8 mouse cellular contexts compared by ENCODE assay signal in the genomic region with DNA sequence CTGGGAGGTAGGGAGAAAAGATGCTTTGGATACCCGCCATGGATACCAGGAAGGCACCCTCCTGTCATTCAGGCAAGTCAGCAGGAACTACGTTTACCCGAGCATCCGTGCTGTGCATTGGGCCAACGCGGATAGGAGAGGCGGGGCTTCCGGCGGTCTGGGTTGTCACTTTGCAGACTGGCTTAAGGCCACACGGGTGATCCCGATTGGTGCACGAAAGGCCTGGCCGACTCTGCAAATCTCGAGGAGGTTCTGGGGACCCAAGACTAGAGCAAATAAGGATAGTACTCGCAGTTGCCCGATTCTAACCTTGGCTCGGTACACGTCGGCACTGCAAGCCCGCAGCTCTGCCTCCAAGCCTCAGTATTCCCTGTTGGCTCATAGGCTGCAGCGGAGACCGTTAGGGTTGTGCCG. TPM values are rescaled to one million over a fixed set of nuclear protein-coding genes. Genes with fewer than 3 reads are reported as not detected.
DNase-seq lines count a peak whose midpoint lies in the region; ATAC-seq and TF ChIP-seq lines count a peak whose summit lies in the region.

Zfp324 (plus strand) TSS at position 161 of the 414 bp plus-strand sequence.

- H3K4me2 ChIP-seq in heart, embryonic 11.5 days = peak within 1 kb of the TSS; percentile 97
- peak within 1 kb of the TSS; percentile 88 for H3K4me2 ChIP-seq in kidney, embryonic 16.5 days (replicated peaks; ENCODE audit: low read depth, low read length)

- peak within 1 kb of the TSS; percentile 69 for H3K27ac ChIP-seq in brown adipose tissue, adult 24 weeks (replicated peaks; ENCODE audit: low read depth, low read length)
- peak within 1 kb of the TSS; percentile 90 for H3K27ac ChIP-seq in heart, embryonic 11.5 days (ENCODE audit: low read depth, low read length)
- peak within 1 kb of the TSS; percentile 88 for H3K27ac ChIP-seq in kidney, embryonic 16.5 days (ENCODE audit: low read length)
- H3K27ac ChIP-seq in liver, adult 2 months (replicated peaks; ENCODE audit: insufficient read depth, low read depth, low read length) = peak within 1 kb of the TSS; percentile 78

- under 1% methylated on average over 23 of the region's 23 CpGs for whole genome bisulfite sequencing in heart, embryonic 11.5 days (ENCODE audit: insufficient replicate concordance)
- WGBS in kidney, embryonic 16.5 days = under 1% methylated on average over 23 of the region's 23 CpGs
- WGBS in liver, adult 2 months = 1% methylated on average over 23 of the region's 23 CpGs

- H3K36me3 ChIP-seq in heart, embryonic 11.5 days (ENCODE audit: control insufficient read depth, insufficient read depth, low read length) = peaks cover 11% of the 10 kb centered on the region
- H3K36me3 ChIP-seq in kidney, embryonic 16.5 days (ENCODE audit: insufficient read depth, low read length) = peaks cover 16% of the 10 kb centered on the region
- peaks cover 4% of the 10 kb centered on the region; the same call in 1 of the 2 replicates for H3K36me3 ChIP-seq in liver, adult 2 months (ENCODE audit: control insufficient read depth, insufficient read depth, low read length)

- H3K79me2 ChIP-seq in liver, adult 2 months (ENCODE audit: control insufficient read depth, insufficient read depth, low read length) = peaks cover 3% of the 10 kb centered on the region; the same call in 1 of the 2 replicates

- H3K9ac ChIP-seq in heart, embryonic 11.5 days (ENCODE audit: low read depth, low read length) = peak within 1 kb of the TSS; percentile 93
- H3K9ac ChIP-seq in kidney, embryonic 16.5 days (replicated peaks; ENCODE audit: low read length) = peak within 1 kb of the TSS; percentile 95
- H3K9ac ChIP-seq in liver, adult 2 months (ENCODE audit: low read depth, low read length) = peak within 1 kb of the TSS; percentile 71

- peak; percentile 85 for ATAC-seq in CD4-positive, CD25-positive, alpha-beta regulatory T cell, adult 4 months
- ATAC-seq in erythroid progenitor cell, adult 5-6 weeks (replicated peaks; ENCODE audit: low FRiP score, poor library complexity, severe bottlenecking) = peak; percentile 89
- peak; percentile 92 for ATAC-seq in heart, embryonic 11.5 days (replicated peaks; ENCODE audit: insufficient number of reproducible peaks, low FRiP score, low TSS enrichment)
- ATAC-seq in kidney, embryonic 16.5 days (ENCODE audit: low FRiP score, low TSS enrichment) = peak; percentile 94
- ATAC-seq in monocyte, adult 5-6 weeks (replicated peaks; ENCODE audit: insufficient number of reproducible peaks, low FRiP score, low TSS enrichment, poor library complexity, severe bottlenecking) = peak; percentile 90

- peak; percentile 76 for TF ChIP-seq POLR2A in liver, adult 2 months (IDR thresholded peaks at IDR 0.05; ENCODE audit: extremely low read depth, insufficient read depth, low read length)

- H3K9me3 ChIP-seq in heart, embryonic 11.5 days (replicated peaks; ENCODE audit: control insufficient read depth, low read length) = no peaks in the 10 kb centered on the region
- no peaks in the 10 kb centered on the region for H3K9me3 ChIP-seq in kidney, embryonic 16.5 days (ENCODE audit: low read length)

- 0 out of 2 replicates have a peak, but pooled peaks cover 9% of the 10 kb centered on the region for H3K4me1 ChIP-seq in brown adipose tissue, adult 24 weeks (ENCODE audit: control insufficient read depth, insufficient read depth, insufficient read length, low read length)
- H3K4me1 ChIP-seq in heart, embryonic 11.5 days (ENCODE audit: control insufficient read depth, insufficient read depth, low read length) = peaks cover 8% of the 10 kb centered on the region
- H3K4me1 ChIP-seq in kidney, embryonic 16.5 days (ENCODE audit: insufficient read depth, low read length) = peaks cover 15% of the 10 kb centered on the region
- peaks cover 2% of the 10 kb centered on the region; the same call in 1 of the 2 replicates for H3K4me1 ChIP-seq in liver, adult 2 months (ENCODE audit: control insufficient read depth, insufficient read depth, low read length)

- DNase-seq in liver, adult 2 months (ENCODE audit: extremely low read depth, low read depth, low spot score) = peak; percentile 87
- peak; percentile 87 to 91 for DNase-seq in spleen, postnatal 4 days (ENCODE audit: low spot score in 2 of 2)

- no peak for TF ChIP-seq CTCF in liver, adult 2 months (IDR thresholded peaks at IDR 0.05; ENCODE audit: low read depth, low read length)

- H3K27me3 ChIP-seq in heart, embryonic 11.5 days (ENCODE audit: control insufficient read depth, insufficient read depth, low read length) = no peaks in the 10 kb centered on the region
- H3K27me3 ChIP-seq in kidney, embryonic 16.5 days (ENCODE audit: insufficient read depth, low read length) = no peaks in the 10 kb centered on the region
- H3K27me3 ChIP-seq in liver, adult 2 months (ENCODE audit: control insufficient read depth, insufficient read depth, low read length) = no peaks in the 10 kb centered on the region

- H3K4me3 ChIP-seq in brown adipose tissue, adult 24 weeks (ENCODE audit: insufficient read depth, low read depth, low read length) = peak within 1 kb of the TSS; percentile 72
- peak within 1 kb of the TSS; percentile 91 for H3K4me3 ChIP-seq in heart, embryonic 11.5 days (ENCODE audit: low read depth, low read length)
- peak within 1 kb of the TSS; percentile 92 for H3K4me3 ChIP-seq in kidney, embryonic 16.5 days (ENCODE audit: low read length)
- H3K4me3 ChIP-seq in liver, adult 2 months (ENCODE audit: insufficient read depth, low read depth, low read length) = peak within 1 kb of the TSS; percentile 69

RNA-seq across cellular contexts. Expression of gene Zfp324, which starts in this region (rescaled TPM):
- polyA plus RNA-seq in CD4-positive, CD25-positive, alpha-beta regulatory T cell, adult 4 months (2017; shearing (Covaris generic)) = 1 to 10 TPM; 2.2 to 2.7 TPM
- 1.4 and 2.7 TPM in 2 replicates for polyA plus RNA-seq in brown adipose tissue, adult 24 weeks (2012; ENCODE audit: insufficient read depth, insufficient read length, missing spikeins)
- 0.42 and 0.72 TPM in 2 replicates for total RNA-seq in erythroid progenitor cell, adult 5-6 weeks (2015; ENCODE audit: low replicate concordance)
- 1.4 and 1.7 TPM in 2 replicates for total RNA-seq in erythroid progenitor cell, adult 5-6 weeks (2017; ENCODE audit: low replicate concordance)
- polyA plus RNA-seq in heart, embryonic 11.5 days (2014; fragmentation: Nextera tagmentation; extraction: Ambion mirVana) = 6.8 and 7.1 TPM in 2 replicates
- polyA plus RNA-seq in kidney, embryonic 16.5 days (2015; fragmentation: Nextera tagmentation; extraction: Ambion mirVana) = 10.4 and 12.1 TPM in 2 replicates
- 3.9 and 4.1 TPM in 2 replicates for total RNA-seq in liver, adult 2 months (2014; rRNA removed)
- 3.4 and 5.2 TPM in 2 replicates for polyA plus RNA-seq in liver, adult 2 months (2012; rRNA removed)
- 0.96 to 4.5 TPM (median 1.9 TPM) in 3 replicates for total RNA-seq in monocyte, adult 5-6 weeks (2017)

Comparison
In these comparisons a context has a peak if more than half of its experiments do, and no peak if none do; other contexts are left out.
1. Peak in every context shown above with its lines: DNase-seq, ATAC-seq, H3K4me3 ChIP-seq and H3K27ac ChIP-seq.